Mouse (Mus musculus): ENCODE results near the gene Pla2g2c. TPM values are rescaled to one million over a fixed set of nuclear protein-coding genes. Genes with fewer than 3 reads are reported as not detected.

The Pla2g2c gene
- polyA plus RNA-seq, 1 experiment from 2014 or later, result 0.64 TPM

DNA sequence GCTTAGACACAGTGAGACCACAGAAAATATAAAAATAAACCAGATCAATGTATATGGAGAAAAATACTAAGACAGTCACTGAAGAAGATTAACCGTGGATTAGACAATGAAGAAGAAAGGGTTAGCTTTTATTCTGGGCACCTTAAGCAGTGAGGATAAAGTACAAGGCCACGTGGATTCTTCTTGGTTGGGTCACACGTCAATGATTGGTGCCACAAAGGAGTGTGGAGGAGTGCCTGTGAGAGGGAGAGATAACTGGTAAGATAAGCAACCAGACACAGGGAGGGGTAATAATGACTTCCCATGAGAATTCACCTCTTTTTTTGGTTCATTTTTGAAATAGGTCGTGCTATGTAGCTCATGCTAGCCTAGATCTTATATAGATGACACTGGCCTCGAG is 47.8 kb downstream of the Pla2g2c start:
- no peak overlapping the region for H3K4me3 ChIP-seq
- H3K27me3 ChIP-seq (ENCODE audit: low read depth, poor library complexity, severe bottlenecking), result peaks cover 12% of the 10 kb centered on the region; the same call in 1 of the 2 replicates
- 88% methylated on average over 5 of the region's 5 CpGs for whole genome bisulfite sequencing

GRCm38 (mm10) chr4:138775435-138775834 is 50.8 kb downstream of the Pla2g2c start, which contains the start of gene Pla2g2d:
Gene Pla2g2d, plus strand, starts transcription at chr4:138775735.
- WGBS, result 86% methylated on average over 6 of the region's 6 CpGs
- DNase-seq (ENCODE audit: low spot score), result no peak
- peaks cover 7% of the 10 kb centered on the region for H3K4me1 ChIP-seq
- H3K4me3 ChIP-seq, result no peak within 1 kb of the TSS
- no peaks in the 10 kb centered on the region for H3K9me3 ChIP-seq (replicated peaks)
- no peaks in the 10 kb centered on the region for H3K36me3 ChIP-seq
- H3K27ac ChIP-seq, result no peak within 1 kb of the TSS
- H3K27me3 ChIP-seq (ENCODE audit: low read depth, poor library complexity, severe bottlenecking), result peaks cover 12% of the 10 kb centered on the region; the same call in 1 of the 2 replicates

More for the DNA sequence above, 47.8 kb downstream of the Pla2g2c start:
- Histone ChIP-seq H3K9me3 (replicated peaks) (no peaks in the 10 kb centered on the region), H3K4me1 (peaks cover 3% of the 10 kb centered on the region; the same call in 1 of the 2 replicates), H3K36me3 (no peaks in the 10 kb centered on the region), H3K27ac (no peak overlapping the region)
- no peak for DNase-seq (ENCODE audit: low spot score)

DNA sequence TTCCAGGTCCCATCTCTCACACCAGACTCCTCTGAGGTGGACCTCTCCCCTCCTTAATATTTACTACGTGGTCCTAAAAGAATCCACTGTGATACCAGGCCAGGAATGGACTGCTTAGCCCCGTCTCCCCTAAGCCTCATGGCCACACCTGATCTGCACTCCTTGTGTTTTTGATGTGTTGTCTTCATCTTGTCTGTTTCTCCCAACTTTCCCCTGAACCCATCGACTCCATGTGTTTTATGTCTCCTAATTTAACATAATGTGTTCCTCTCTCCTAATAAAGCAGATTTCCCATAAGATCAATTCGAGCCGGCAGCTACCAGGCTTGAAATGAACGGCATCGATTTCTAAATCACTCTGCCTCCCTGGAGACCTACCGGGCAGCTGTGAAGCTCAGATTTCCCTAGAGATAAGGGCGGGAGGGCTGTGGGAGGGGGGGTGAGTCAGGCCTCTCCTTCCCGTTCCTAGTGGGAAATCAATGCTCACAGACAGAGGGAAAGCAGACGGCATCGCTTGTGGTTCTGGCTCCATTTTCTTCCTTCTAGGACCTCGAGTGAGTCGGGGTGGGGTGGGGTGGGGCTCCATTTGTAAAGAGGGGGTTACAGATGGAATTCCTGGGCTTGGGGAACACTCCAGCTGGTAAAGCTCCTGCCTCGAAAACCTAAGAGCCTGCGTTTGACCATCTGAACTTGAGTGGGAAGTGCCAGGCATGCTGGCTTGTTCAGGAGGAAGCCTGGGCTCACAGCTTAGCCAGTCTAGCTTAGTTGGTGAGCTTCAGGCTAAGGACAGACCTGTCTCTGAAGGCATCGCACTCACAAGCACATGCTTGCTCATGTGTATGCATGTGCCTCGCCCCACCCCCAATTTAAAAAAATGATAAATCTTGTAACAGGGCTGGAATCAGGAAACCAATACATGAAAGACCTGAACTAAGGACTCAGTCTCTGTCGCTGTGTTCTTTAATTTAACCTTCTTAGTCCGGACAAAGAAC is 53.1 kb downstream of the Pla2g2c start:
- no peak for DNase-seq (ENCODE audit: low spot score)
- H3K9me3 ChIP-seq (replicated peaks), result no peaks in the 10 kb centered on the region
- H3K27ac ChIP-seq, result peak overlapping the region; percentile 36; the same call in 1 of the 2 replicates
- peaks cover 12% of the 10 kb centered on the region; the same call in 1 of the 2 replicates for H3K27me3 ChIP-seq (ENCODE audit: low read depth, poor library complexity, severe bottlenecking)
- peaks cover 7% of the 10 kb centered on the region for H3K4me1 ChIP-seq
- H3K4me3 ChIP-seq, result no peak overlapping the region
- no peaks in the 10 kb centered on the region for H3K36me3 ChIP-seq
- WGBS, result 45% methylated on average over 20 of the region's 20 CpGs

DNA sequence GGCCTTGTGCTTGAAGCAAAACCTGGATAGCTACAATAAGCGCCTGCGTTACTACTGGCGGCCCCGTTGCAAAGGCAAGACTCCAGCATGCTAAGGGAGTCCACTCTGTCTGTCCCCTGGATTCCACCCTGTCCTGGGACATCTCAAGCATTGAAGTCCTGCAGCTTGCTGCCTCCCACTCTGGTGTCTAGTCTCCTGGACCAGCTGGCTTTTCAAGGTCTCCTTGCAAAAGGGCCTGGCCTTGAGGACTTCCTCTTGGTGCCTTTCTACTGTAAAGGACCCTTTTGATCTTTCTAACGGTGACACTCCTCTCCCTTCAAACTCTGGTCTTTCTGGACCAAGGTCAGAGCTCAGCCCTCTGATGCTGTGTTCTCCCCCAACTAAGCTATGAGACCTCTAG is 55.7 kb downstream of the Pla2g2c start:
- no peaks in the 10 kb centered on the region for H3K36me3 ChIP-seq
- no peak overlapping the region for H3K4me3 ChIP-seq
- no peaks in the 10 kb centered on the region for H3K9me3 ChIP-seq (replicated peaks)
- H3K4me1 ChIP-seq, result peaks cover 7% of the 10 kb centered on the region
- DNase-seq (ENCODE audit: low spot score), result no peak
- peaks cover 12% of the 10 kb centered on the region; the same call in 1 of the 2 replicates for H3K27me3 ChIP-seq (ENCODE audit: low read depth, poor library complexity, severe bottlenecking)
- WGBS, result 92% methylated on average over 5 of the region's 5 CpGs
- H3K27ac ChIP-seq, result no peak overlapping the region

- H3K4me3 ChIP-seq, result no peak overlapping the region
- H3K4me1 ChIP-seq, result peaks cover 7% of the 10 kb centered on the region
- H3K27me3 ChIP-seq (ENCODE audit: low read depth, poor library complexity, severe bottlenecking), result peaks cover 3% of the 10 kb centered on the region; the same call in 1 of the 2 replicates
- no peak overlapping the region for H3K27ac ChIP-seq
- no peak for DNase-seq (ENCODE audit: low spot score)
- H3K9me3 ChIP-seq (replicated peaks), result no peaks in the 10 kb centered on the region
- no peaks in the 10 kb centered on the region for H3K36me3 ChIP-seq
- 87% methylated on average over 6 of the region's 6 CpGs for WGBS
These were observed 57.5 kb downstream of the Pla2g2c start for GRCm38 (mm10) chr4:138782098-138782497.

DNA sequence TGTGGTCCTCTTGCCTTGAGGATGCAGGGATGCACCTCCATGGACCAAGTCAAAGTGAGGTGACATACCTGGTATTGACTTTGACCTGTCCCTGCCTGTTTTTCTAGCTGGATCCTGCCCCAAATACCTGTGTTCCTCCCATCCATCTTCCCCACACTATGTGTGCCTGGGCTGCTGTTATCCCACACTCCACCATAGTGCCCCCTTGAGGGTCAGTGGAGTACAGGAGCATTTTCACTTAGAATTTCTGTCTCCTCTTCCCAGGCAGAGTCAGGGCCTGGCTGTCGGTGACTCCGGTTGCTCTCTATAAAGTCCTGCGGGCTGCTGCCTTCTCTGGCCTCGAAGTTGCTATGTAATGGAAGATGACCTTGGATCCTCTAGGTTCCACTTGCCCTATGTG is 61.1 kb downstream of the Pla2g2c start:
- Histone ChIP-seq H3K27me3 (ENCODE audit: low read depth, poor library complexity, severe bottlenecking) (no peaks in the 10 kb centered on the region), H3K36me3 (no peaks in the 10 kb centered on the region), H3K27ac (no peak overlapping the region), H3K4me1 (no peaks in the 10 kb centered on the region), H3K4me3 (no peak overlapping the region), H3K9me3 (replicated peaks) (no peaks in the 10 kb centered on the region)
- no peak for DNase-seq (ENCODE audit: low spot score)
- whole genome bisulfite sequencing, result 63% methylated on average over 4 of the region's 4 CpGs

DNA sequence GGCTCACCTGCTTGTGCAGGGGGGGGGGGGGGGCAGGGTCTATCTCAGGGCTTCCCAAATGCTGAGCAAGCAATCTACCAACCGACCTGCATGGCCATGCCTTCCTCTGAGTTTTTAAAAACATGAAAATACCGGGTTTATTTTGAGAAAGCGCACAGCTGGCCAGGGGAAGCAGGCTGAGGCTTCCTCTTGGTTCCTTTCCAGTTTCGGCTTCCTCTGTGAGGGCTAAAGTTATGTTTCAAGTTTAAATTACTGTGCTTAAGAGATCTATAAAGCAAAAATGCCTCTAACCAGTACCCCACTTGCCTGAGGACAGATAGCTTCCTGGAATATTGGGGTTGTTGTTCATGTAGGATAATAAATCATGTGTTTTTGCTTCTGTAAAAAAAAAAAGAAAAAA is 61.5 kb downstream of the Pla2g2c start:
- H3K27me3 ChIP-seq (ENCODE audit: low read depth, poor library complexity, severe bottlenecking), result no peaks in the 10 kb centered on the region
- no peak overlapping the region for H3K4me3 ChIP-seq
- no peak for DNase-seq (ENCODE audit: low spot score)
- H3K27ac ChIP-seq, result no peak overlapping the region
- H3K9me3 ChIP-seq (replicated peaks), result no peaks in the 10 kb centered on the region
- no peaks in the 10 kb centered on the region for H3K36me3 ChIP-seq
- WGBS, result 76% methylated on average over 4 of the region's 4 CpGs
- no peaks in the 10 kb centered on the region for H3K4me1 ChIP-seq

GRCm38 (mm10) chr4:138788381-138788780 is 63.8 kb downstream of the Pla2g2c start:
- no peak overlapping the region for H3K4me3 ChIP-seq
- no peak for DNase-seq (ENCODE audit: low spot score)
- 76% methylated on average over 4 of the region's 4 CpGs for WGBS
- no peaks in the 10 kb centered on the region for H3K9me3 ChIP-seq (replicated peaks)
- H3K4me1 ChIP-seq, result no peaks in the 10 kb centered on the region
- H3K36me3 ChIP-seq, result no peaks in the 10 kb centered on the region
- H3K27ac ChIP-seq, result no peak overlapping the region
- H3K27me3 ChIP-seq (ENCODE audit: low read depth, poor library complexity, severe bottlenecking), result no peaks in the 10 kb centered on the region

DNA sequence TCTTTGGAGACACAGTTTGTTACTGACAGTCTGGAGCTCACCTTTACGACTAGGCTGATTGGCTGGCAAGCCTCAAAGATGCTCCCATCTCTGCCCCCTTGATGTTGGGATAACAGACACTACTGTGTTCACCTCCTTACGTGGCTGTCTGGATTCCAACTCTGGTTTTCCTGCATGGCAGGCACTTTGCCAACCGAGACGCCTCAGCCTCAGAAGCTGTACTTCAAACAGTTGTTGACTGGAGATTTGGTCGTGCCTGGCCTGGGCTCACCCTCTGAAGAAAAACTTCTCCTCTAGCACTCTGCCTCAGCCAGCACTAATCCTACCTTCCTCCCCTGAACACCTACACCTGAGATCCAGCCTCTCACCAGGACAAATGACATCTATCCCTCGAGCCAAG is 66.9 kb downstream of the Pla2g2c start:
- no peak overlapping the region for H3K27ac ChIP-seq
- peaks cover under 1% of the 10 kb centered on the region; the same call in 1 of the 2 replicates for H3K4me1 ChIP-seq
- no peaks in the 10 kb centered on the region for H3K9me3 ChIP-seq (replicated peaks)
- H3K27me3 ChIP-seq (ENCODE audit: low read depth, poor library complexity, severe bottlenecking), result no peaks in the 10 kb centered on the region
- H3K4me3 ChIP-seq, result no peak overlapping the region
- 73% methylated on average over 6 of the region's 6 CpGs for WGBS
- DNase-seq (ENCODE audit: low spot score), result no peak
- H3K36me3 ChIP-seq, result no peaks in the 10 kb centered on the region

DNA sequence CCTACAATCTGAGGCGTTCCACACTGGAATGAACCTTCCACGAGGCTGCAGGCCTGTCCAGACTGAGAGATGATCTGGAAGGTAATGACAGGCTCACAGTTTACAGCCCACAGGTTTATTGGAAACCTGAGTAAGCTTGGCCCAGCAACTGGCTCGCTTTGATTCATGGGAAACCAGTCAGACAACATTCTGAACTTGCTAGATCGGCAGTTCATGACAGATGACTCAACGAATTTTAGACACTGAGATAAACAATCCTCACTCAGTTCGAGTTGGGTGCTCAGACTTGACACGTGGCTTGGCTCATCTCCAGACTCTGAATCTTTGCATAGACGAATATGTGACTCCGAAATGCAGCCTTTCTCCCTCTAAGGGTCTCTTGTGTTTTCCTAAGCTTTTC is 68.0 kb downstream of the Pla2g2c start:
- Histone ChIP-seq H3K27ac (no peak overlapping the region), H3K36me3 (no peaks in the 10 kb centered on the region), H3K4me1 (peaks cover 9% of the 10 kb centered on the region), H3K27me3 (ENCODE audit: low read depth, poor library complexity, severe bottlenecking) (no peaks in the 10 kb centered on the region), H3K4me3 (no peak overlapping the region), H3K9me3 (replicated peaks) (no peaks in the 10 kb centered on the region)
- no peak for DNase-seq (ENCODE audit: low spot score)
- WGBS, result 64% methylated on average over 9 of the region's 9 CpGs

DNA sequence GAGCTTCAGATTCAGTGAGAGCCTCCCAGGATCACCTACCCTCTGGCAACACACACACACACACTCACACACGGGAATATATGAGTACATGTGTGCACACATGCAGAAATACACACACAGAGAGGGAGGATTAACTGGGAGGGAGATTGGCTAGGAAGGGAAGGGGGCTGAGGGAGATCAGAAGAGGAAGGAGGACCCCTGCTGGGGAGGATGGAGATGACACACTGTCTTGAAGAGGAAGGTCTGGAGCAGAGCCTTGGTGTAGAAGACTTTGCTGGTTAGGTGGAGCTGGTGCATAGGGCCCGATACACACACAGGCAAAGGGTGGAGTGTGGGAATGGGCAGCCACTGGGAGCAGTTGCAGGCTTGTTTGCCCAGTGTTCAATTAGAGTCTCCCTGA is 68.7 kb downstream of the Pla2g2c start:
- Histone ChIP-seq H3K9me3 (replicated peaks) (no peaks in the 10 kb centered on the region), H3K27me3 (ENCODE audit: low read depth, poor library complexity, severe bottlenecking) (no peaks in the 10 kb centered on the region), H3K4me3 (no peak overlapping the region), H3K36me3 (no peaks in the 10 kb centered on the region), H3K27ac (no peak overlapping the region), H3K4me1 (peaks cover 9% of the 10 kb centered on the region)
- no peak for DNase-seq (ENCODE audit: low spot score)
- WGBS, result 73% methylated on average over 2 of the region's 2 CpGs

DNA sequence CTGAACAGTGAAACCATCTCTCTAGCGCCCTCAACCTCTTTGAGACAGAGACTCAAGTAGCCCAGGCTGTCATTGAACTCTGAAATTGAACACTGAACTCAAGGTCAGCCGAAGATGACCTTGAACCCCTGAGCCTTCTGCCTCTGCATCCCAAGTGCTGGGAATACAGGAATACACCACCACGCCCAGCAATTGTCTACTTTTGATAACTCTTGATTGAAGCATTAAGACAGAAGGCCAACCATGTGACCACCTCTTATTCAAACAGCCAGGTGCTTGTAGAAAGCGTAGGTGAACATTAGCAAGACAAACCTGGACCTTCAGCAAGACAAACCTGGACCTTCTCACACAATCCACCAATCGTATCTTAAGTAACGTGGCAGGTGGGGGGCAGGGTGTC is 69.8 kb downstream of the Pla2g2c start:
- 92% methylated on average over 6 of the region's 6 CpGs for WGBS
- H3K4me3 ChIP-seq, result no peak overlapping the region
- H3K9me3 ChIP-seq (replicated peaks), result no peaks in the 10 kb centered on the region
- H3K27me3 ChIP-seq (ENCODE audit: low read depth, poor library complexity, severe bottlenecking), result no peaks in the 10 kb centered on the region
- DNase-seq (ENCODE audit: low spot score), result no peak
- H3K4me1 ChIP-seq, result peaks cover 9% of the 10 kb centered on the region
- no peak overlapping the region for H3K27ac ChIP-seq
- H3K36me3 ChIP-seq, result no peaks in the 10 kb centered on the region

All from limb, embryonic 10.5 days (tissue).